Mouse (Mus musculus): ENCODE results near the gene Olfr1361.

The Olfr1361 gene

GRCm38 (mm10) chr13:21613922-21614321, 49.3 kb downstream of the Olfr1361 start, which contains the start of gene Olfr1362:
Gene Olfr1362 (minus strand): TSS chr13:21614022.
- Histone ChIP-seq H3K9me3 (ENCODE audit: low read length) (no peaks in the 10 kb centered on the region), H3K36me3 (ENCODE audit: insufficient read depth, low read length) (no peaks in the 10 kb centered on the region), H3K27me3 (ENCODE audit: insufficient read depth, low read length) (no peaks in the 10 kb centered on the region), H3K4me3 (replicated peaks; ENCODE audit: low read length) (no peak within 1 kb of the TSS), H3K4me1 (replicated peaks; ENCODE audit: low read depth, low read length) (no peaks in the 10 kb centered on the region)
- TF ChIP-seq NANOG (IDR thresholded peaks at IDR 0.05; ENCODE audit: borderline replicate concordance, low read length) (no peak), POU5F1 (IDR thresholded peaks at IDR 0.05; ENCODE audit: borderline replicate concordance, low read length) (no peak), CTCF (conservative IDR thresholded peaks at IDR 0.05; ENCODE audit: low read length) (no peak)
